In genomic region chr8:94903709-94904108, GRCm38 (mm10) we compare ENCODE assay signal across 13 mouse cellular contexts. TPM values are rescaled to one million over a fixed set of nuclear protein-coding genes. Genes with fewer than 3 reads are reported as not detected.
DNase-seq lines count a peak whose midpoint lies in the region; ATAC-seq and TF ChIP-seq lines count a peak whose summit lies in the region.
"Had no signal": no experiment of that assay in that cellular context is flagged by ENCODE, and none has a peak within 500 bp of the region (broad histone marks: within the 10 kb centered on the region; RNA-seq: fewer than 3 reads in every experiment).

No protein-coding gene starts in this region.

- 79% methylated on average over 12 of the region's 12 CpGs for WGBS in lung, postnatal 0 days
- WGBS in stomach, postnatal 0 days = 44% methylated on average over 12 of the region's 12 CpGs

- 0 out of 2 replicates have a peak overlapping the region, but pooled peaks have one; percentile 47 for H3K27ac ChIP-seq in lung, postnatal 0 days (ENCODE audit: low read length)
- no peak overlapping the region for H3K27ac ChIP-seq in stomach, postnatal 0 days (replicated peaks)
- H3K27ac ChIP-seq: midbrain, embryonic 15.5 days had no signal

- TF ChIP-seq CTCF in lung, postnatal 0 days (IDR thresholded peaks at IDR 0.05) = no peak
- no peak for TF ChIP-seq CTCF in stomach, postnatal 0 days (IDR thresholded peaks at IDR 0.05; ENCODE audit: low read depth)

- H3K36me3 ChIP-seq in lung, postnatal 0 days (ENCODE audit: insufficient read depth, low read length) = peaks cover 5% of the 10 kb centered on the region; the same call in 1 of the 2 replicates
- peaks cover 12% of the 10 kb centered on the region for H3K36me3 ChIP-seq in stomach, postnatal 0 days (ENCODE audit: control insufficient read depth, insufficient read depth, low read length)
- H3K36me3 ChIP-seq: midbrain, embryonic 15.5 days had no signal

- no peak overlapping the region for H3K9ac ChIP-seq in lung, postnatal 0 days (replicated peaks; ENCODE audit: low read depth)
- H3K9ac ChIP-seq in stomach, postnatal 0 days (ENCODE audit: low read length) = no peak overlapping the region
- H3K9ac ChIP-seq: midbrain, embryonic 15.5 days had no signal

- H3K4me1 ChIP-seq in lung, postnatal 0 days (ENCODE audit: insufficient read depth, low read depth, low read length) = peaks cover 13% of the 10 kb centered on the region; the same call in 1 of the 2 replicates
- H3K4me1 ChIP-seq in stomach, postnatal 0 days (replicated peaks; ENCODE audit: control insufficient read depth, insufficient read depth) = peaks cover 4% of the 10 kb centered on the region; the same call in 1 of the 2 replicates

- H3K4me3 ChIP-seq in lung, postnatal 0 days (ENCODE audit: low read depth, low read length) = no peak overlapping the region
- no peak overlapping the region for H3K4me3 ChIP-seq in stomach, postnatal 0 days (ENCODE audit: low read depth, low read length)
- H3K4me3 ChIP-seq: midbrain, embryonic 15.5 days had no signal

- no peaks in the 10 kb centered on the region for H3K27me3 ChIP-seq in lung, postnatal 0 days (replicated peaks; ENCODE audit: insufficient read depth, low read length)
- no peaks in the 10 kb centered on the region for H3K27me3 ChIP-seq in stomach, postnatal 0 days (ENCODE audit: control insufficient read depth, insufficient read depth, low read length)
- H3K27me3 ChIP-seq: midbrain, embryonic 15.5 days had no signal

- TF ChIP-seq EP300 in lung, postnatal 0 days (IDR thresholded peaks at IDR 0.05) = no peak
- TF ChIP-seq EP300 in stomach, postnatal 0 days (optimal IDR thresholded peaks at IDR 0.05) = no peak

- no peaks in the 10 kb centered on the region for H3K9me3 ChIP-seq in lung, postnatal 0 days (ENCODE audit: low read length)
- H3K9me3 ChIP-seq in stomach, postnatal 0 days (ENCODE audit: control insufficient read depth, low read length) = no peaks in the 10 kb centered on the region
- H3K9me3 ChIP-seq: midbrain, embryonic 15.5 days had no signal

- ATAC-seq in lung, postnatal 0 days = no peak
- ATAC-seq in stomach, postnatal 0 days (ENCODE audit: low FRiP score, low TSS enrichment) = peak; percentile 57; the same call in 1 of the 2 replicates
- ATAC-seq: midbrain, embryonic 15.5 days had no signal

- H3K4me2 ChIP-seq in lung, postnatal 0 days (replicated peaks; ENCODE audit: low read depth, low read length) = no peak overlapping the region
- H3K4me2 ChIP-seq in stomach, postnatal 0 days (replicated peaks; ENCODE audit: low read depth) = no peak overlapping the region
- H3K4me2 ChIP-seq: midbrain, embryonic 15.5 days had no signal

- DNase-seq in lung, postnatal 0 days (ENCODE audit: low spot score) = no peak
- no peak for DNase-seq in lung, postnatal 36 days
- peak; percentile 53 for DNase-seq in hindlimb bud, embryonic 11.5 days (ENCODE audit: extremely low spot score, low read depth, low spot score)
- DNase-seq in kidney, postnatal 36 days = peak; percentile 37 to 44
- no peak for DNase-seq in stomach, postnatal 0 days (ENCODE audit: low spot score)
- DNase-seq in right cerebral cortex, postnatal 36 days (ENCODE audit: low spot score in 2 of 2) = no peak
- DNase-seq in lung, adult 18-20 months = no peak
- DNase-seq: adrenal gland, adult 8-10 months; cerebellum, postnatal 36 days; liver; lung, postnatal 14 days; spleen, adult 18-20 months had no signal

RNA-seq across cellular contexts. Expression of gene Ccdc102a, which starts 14.2 kb away (rescaled TPM):
- polyA plus RNA-seq in lung, postnatal 0 days (2015; fragmentation: Nextera tagmentation; extraction: Ambion mirVana) = 14.6 and 17.2 TPM in 2 replicates
- 12.0 and 12.7 TPM in 2 replicates for polyA plus RNA-seq in stomach, postnatal 0 days (2015; fragmentation: Nextera tagmentation; extraction: Ambion mirVana)

RNA-seq across cellular contexts. Expression of gene Adgrg5, which starts 19.8 kb away (rescaled TPM):
- polyA plus RNA-seq in lung, postnatal 0 days (2015; fragmentation: Nextera tagmentation; extraction: Ambion mirVana) = 0.19 and 0.31 TPM in 2 replicates
- 0.15 and 0.27 TPM in 2 replicates for polyA plus RNA-seq in stomach, postnatal 0 days (2015; fragmentation: Nextera tagmentation; extraction: Ambion mirVana)

RNA-seq across cellular contexts. Expression of gene Dok4, which starts 27.6 kb away (rescaled TPM):
- polyA plus RNA-seq in lung, postnatal 0 days (2015; fragmentation: Nextera tagmentation; extraction: Ambion mirVana) = 42.7 and 47.5 TPM in 2 replicates
- polyA plus RNA-seq in stomach, postnatal 0 days (2015; fragmentation: Nextera tagmentation; extraction: Ambion mirVana) = 19.3 and 20.5 TPM in 2 replicates

RNA-seq across cellular contexts. Expression of gene Polr2c, which starts 46.5 kb away (rescaled TPM):
- polyA plus RNA-seq in lung, postnatal 0 days (2015; fragmentation: Nextera tagmentation; extraction: Ambion mirVana) = 98.4 and 103 TPM in 2 replicates
- 70.4 and 72.7 TPM in 2 replicates for polyA plus RNA-seq in stomach, postnatal 0 days (2015; fragmentation: Nextera tagmentation; extraction: Ambion mirVana)

Comparison
In these comparisons a context has a peak if more than half of its experiments do, and no peak if none do; other contexts are left out.
1. DNase-seq: peak in hindlimb bud, embryonic 11.5 days (single experiment) and kidney, postnatal 36 days (2 of 2); none in lung, postnatal 0 days (single experiment), lung, postnatal 36 days (single experiment), stomach, postnatal 0 days (single experiment), right cerebral cortex, postnatal 36 days (0 of 2) and lung, adult 18-20 months (0 of 2).